Mouse (Mus musculus) retina, embryonic 14.5 days (tissue): ENCODE results near the gene 2010109A12Rik.

Experiments used
- DNase-seq: peaks from one replicate; pipeline ENCODE4 v3.0.0-alpha.2; 2015; ENCODE audit warnings: low spot score

Gene 2010109A12Rik

DNA sequence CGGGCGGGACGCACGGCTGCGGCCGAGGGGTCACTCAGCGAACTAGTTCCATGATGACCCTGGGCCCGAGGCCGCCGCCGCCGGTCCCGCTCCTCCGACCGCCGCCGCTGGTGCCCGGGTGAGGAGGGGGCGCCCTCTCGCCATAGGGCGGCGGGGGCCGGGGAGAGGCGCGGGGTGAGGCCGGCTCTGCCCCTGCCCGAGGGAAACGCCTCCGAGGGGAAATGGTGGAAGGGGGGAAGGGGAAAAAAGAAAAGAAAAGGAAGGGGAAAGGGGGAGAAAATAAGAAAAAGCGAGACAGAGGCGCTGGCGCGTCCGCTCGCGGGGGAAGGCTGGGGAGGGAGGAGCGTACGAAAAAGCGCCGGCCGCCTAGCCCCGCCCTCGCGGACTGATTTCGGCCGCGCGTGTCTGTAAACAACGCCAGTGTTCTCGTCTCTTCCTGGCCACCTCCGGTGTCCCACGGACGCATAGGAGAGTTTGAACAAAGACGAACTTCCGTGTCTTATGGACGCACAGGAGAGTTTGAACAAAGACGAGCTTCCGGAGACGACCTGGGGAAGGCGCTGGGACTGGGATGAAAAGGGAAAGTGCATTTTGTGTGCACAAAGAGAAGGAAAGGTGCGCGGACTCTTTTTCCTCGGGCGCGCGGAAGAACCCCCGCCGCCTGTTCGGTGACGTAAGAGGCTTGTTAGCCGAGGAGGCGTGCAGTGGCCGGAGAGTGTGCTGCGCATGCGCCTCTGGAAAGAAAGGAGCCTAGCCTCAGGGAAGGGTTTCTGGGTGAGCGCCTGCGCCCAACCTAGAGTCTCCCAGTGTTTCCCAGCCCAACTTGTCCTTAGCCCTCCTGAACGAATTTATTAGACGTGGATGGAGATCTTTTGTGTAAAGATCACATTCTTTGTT is at the start of gene 2010109A12Rik, which contains the start of gene Ccni:
2010109A12Rik (plus strand) TSS at position 410 of the 897 bp plus-strand sequence.
Ccni (minus strand) TSS at position 387 of the 897 bp plus-strand sequence.
- DNase-seq = peak; percentile 97

DNA sequence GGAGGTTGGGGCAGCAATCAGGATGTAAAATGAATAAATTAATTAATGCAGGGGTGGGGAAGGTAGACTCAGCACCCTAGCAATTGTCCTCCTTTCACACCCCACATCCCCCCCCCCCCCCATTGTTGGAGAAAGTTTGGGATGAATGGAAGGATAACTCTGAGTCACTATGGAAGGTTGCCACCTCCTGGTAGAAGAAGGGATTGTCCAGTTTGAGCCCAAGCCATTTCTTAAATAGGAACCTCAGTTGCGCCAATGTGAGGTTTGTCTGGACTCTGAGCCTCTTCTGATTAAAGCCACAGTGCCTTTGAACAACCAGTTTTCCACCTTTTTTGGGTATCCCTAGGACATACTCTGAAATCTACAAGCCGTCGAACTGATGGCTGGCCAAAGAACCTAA is 42.8 kb upstream of the 2010109A12Rik start:
- DNase-seq = peak; percentile 79

DNA sequence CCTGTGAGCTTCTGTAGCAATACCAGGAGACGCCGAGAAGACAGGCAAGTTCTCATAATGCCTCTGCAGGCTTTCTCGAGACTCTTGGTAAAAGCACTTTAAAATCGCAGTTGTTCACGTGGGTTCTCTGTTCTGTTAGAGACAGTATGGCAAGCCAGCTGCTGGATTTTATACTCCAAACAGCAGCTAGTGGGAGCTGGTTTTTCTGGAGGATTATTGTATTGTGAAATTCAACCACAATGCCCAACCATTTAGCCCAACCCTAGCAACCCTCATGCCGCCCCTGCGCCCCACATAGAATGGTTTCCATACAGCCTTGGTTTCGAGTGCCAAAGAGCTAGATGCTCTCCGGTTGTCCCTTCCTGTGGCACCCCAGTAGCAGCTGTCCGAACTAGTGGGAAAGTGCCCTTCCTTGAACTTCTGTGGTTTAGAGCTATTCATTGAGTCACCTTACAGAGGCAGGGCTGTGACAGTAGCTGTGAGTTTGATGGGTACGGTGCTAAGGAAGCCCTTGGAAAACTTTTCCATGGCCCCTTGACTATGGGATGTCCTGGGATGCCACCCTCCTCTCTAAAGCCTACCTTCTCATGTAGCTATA is 38.3 kb upstream of the 2010109A12Rik start:
- no peak for DNase-seq

DNA sequence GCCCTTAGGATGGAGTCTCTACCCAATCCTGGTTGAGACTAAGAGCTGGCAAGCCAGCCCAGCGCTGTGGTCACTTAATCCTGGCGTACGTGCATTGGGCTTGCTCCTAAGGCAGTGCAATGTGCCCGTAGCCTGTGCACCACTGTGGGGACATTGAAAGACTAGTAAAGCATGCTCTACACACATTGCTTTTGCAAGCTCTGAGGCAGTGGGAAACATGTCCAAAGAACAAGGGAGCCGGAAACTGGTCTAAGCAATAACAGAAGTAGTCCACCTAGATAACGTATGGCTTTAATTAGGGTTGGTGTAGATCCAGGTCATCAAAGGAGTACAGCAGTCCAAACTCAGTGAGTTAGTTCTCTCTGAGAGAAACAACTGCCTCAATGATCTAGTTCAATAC is 37.7 kb upstream of the 2010109A12Rik start:
- no peak for DNase-seq

DNA sequence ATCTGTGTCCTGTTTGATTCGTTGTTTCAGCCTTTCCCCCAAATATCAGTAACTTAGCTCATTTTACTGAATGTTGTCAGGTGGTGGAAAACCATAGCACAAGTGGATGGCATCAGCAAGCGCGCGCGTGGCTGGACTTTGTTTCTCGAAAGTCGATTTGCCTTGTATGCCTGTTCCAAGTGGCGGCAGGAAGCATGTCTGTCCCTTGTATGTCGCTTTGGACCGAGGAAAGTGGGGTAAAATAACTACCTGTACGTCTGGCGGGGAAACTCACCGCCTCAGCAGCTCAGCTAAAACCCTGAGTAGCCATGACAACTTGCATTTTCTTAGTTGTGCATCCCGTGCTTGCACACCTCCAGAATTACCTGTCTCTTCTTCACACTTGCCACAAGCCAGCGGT is 34.9 kb upstream of the 2010109A12Rik start:
- no peak for DNase-seq

DNA sequence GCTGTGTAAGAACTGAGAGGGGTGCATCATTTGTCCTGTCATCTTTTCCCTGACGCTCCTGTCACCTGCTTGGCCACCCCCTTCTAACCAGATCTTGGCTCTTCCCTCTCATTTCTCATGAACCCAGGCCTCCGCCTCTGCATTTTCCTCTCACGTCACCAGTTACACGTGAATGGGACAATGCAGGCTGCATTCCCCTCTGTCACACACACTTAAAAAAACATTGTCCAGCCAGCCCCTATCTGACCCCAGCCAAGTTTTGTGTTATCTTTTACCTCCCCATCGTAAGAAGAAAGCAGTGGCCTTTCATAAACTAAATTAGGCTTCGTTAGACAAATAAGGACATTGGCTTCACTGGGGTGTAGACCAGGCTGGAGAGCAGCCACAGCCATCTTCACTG is 33.8 kb upstream of the 2010109A12Rik start:
- DNase-seq = no peak

DNA sequence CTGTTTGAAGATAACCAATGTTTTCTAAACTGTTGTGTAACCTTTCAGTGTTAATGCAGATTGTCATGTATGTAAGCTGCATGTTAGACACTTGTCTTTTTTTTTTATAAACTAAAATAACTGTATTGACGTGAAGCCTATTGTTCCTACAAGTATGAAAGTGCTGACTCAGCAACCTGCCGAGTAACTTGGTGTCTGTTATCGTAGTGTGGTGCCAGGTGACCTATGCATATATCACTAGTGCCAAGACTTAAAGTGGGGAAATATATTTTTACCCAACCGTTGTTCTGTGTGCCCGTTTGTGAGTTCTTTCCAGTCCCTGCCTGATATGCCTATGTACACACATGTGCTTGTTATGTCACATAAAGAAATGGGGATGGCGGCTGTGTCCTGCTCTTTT is 31.6 kb upstream of the 2010109A12Rik start:
- DNase-seq = no peak

DNA sequence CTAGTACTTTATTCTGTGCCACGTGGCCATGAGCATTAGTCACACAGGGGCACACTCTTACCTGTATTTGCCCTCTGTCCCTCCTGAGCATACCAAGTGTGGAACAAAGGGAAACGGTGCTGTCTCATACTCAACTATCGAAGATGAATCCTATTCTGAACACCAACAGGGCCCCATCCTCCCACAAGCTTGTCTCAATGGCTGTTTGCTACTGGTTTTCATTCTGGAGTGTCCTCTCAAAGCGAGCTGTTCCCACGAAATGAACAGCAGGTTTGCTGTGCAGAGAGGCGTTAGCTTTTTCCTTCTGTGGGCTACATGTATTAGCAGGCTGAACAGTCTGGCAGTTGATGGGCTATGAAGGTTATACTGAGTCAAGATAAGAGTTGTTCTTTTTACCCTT is 27.7 kb upstream of the 2010109A12Rik start:
- DNase-seq = no peak

DNA sequence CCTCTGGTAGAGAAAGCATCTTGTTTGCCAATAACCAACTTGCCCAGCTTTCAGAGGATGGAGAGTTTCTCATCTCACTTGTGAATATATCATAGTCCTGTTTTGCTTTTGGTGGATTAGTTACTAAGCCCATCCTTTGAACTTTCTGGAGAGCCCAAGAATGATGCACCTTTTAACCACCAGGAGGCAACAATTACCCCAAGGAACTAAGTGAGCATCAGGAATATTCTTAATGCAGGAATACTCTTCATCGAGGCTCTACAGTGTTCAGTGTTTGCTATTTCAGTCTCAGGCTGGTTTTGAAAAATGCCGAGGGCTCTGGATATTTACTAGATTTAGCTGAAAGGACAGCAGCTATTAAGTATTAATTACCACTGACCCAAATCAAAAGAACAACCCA is 26.1 kb upstream of the 2010109A12Rik start:
- DNase-seq = peak; percentile 17

DNA sequence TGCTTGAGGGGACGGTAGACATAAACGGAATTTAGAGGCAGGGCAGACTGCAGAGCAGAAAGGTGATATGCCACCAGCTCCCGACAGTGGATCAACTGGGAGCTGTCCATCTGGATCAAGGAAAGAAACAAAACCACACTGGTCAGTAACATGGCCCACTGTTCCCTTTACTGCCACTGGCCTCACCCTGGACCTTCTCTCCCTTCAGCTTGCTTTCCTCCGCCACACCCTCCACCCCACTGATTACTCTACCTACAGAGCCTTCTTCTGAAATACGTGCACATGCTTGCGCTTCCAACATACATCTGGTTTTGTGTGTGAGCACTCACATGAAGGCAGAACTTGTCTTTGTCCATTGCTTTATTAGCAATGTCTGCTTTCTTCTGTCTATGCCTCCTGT is 23.0 kb upstream of the 2010109A12Rik start:
- no peak for DNase-seq

DNA sequence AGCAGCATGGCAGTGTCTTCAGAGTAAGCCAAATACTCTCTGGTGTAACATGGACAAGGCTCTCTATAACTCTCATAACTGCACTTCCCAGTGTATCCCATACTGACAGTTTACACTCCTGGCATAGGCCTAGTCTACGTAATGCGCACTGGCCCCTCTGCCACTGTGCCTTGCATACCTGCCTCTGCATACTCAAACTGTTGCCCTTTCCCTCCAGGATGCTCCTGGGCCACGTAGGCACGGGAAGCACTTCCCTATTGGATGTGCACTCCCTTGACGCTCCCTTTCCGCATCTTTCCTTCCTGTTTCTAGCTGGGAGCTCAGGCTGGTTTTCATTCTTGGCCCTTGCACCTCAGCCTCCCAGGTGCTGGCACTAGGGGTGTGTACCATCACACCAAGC is 21.8 kb upstream of the 2010109A12Rik start:
- DNase-seq = no peak

DNA sequence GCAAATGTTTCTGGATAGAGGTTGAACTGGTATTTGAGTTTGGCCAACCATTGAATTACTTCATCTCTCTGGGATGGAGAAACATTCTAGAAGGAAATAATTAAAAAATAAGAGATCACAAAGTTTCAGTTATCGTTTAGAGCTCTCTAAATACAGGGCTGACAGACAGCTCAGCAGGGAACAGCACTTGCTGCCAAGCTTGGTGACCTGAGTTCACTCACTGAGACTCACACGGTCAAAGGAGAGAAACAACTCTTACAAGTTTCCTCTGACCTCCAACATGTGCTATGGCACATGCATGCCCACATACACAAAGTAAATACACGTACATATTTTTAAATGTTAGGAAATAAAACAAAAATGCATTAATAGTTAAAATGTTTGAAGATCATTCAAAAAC is 16.7 kb upstream of the 2010109A12Rik start:
- DNase-seq = no peak

DNA sequence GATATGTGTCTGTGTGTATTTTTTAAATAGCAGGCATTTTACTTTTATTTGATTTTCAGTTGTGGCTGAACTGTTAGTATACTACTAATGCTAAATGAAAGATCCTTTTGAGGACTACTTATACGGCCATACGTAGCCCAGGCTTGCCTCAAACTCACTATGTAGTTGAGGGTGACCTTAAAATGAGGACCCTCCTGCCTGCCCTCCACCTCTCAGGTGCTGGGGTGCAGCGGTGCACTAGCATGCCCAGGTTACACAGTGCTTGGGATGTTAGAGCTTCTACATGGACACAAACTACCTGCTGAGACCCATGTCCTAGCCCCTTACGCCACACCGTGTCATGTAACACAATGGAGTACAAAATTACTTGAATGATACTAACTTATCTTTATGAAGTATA is 15.9 kb upstream of the 2010109A12Rik start:
- DNase-seq = no peak

DNA sequence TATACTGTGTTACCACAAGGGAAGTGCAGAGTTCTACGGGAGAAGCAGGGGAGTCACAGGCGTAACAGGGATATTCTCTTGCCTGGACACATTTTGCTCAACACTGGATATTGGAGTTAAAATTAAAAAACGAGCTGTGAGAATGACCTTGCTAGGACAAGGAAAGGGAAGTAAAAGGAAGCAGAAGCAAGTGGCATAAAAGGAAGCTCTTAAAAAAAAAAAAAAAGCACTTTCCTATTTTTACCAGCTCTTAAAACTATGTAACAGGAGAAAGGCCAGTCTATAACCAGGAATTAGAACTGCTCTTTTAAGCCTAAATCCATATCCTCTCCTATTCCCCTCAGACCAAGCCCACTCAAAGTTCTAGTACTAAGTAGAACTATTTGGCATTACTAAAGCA is 8.1 kb upstream of the 2010109A12Rik start:
- DNase-seq = no peak

DNA sequence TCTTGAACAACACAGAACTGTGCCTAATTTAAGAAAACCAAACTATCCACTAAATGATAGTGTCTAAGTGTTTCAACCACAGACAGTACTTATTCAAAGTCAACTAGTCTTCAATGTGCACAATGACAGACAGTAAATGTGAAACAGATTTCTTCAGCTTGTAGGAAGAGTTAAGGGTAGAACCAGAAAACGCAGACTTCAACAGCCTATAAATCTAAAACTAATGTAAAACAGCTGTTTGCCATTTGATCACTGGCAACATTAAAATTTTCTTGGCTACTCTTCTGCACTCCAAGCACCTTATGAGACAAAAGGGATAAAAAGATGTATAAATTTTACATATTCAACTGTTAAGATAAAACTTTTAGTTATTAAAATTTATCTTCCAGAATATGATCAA is 5.1 kb upstream of the 2010109A12Rik start:
- DNase-seq = no peak

DNA sequence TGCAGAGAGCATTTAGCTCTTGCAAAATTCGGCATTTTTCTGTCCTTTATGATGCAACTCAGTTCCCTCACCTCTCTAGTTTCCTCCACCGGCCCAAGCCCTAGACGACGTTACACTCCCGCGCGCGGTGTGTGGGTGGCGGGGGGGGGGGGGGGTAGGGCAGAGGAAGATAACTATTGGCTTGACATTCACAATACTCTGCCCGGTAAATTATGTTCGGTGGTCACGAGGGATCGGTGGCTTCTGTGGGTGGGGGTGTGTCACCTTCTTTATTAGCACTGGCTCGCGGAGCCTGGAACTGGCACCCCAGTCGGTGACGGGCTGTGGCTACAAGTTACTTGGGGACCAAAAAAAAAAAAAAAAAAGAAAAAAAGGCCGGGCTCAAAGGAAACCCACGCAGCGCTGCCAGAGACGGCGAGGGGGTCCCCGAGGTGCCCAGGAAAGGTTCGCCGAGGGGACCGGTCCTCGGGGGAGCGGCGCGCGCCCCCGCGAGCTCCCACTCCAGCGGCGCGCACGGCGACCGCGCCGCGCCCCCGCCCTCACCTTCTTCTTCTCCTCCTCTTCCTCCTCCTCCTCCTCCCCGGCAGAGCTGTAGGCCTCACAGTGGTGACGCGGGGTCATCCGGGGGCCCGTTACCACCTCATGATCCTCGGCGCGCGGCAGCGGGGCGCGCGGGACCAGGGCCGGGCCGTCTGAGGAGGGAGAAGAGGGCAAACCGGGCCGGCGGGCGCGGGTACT is 778 bp upstream of the 2010109A12Rik start:
- DNase-seq = peak; percentile 59

DNA sequence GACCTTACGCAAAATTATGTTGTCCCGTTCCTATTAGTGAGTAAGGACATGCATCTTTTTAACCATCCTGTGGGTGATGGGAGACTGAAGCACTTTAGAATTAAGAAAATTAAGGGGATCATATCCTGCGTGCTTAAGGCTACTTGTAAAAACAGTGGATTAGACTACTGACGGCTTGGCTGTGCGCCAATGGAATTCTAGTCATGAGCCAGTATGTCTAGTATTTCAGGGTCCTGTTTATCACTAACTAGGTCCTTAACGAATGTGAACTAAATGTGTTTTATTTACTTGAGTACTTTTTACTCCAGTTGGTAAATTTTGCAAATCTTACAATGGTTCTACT is 659 bp downstream of the 2010109A12Rik start:
- DNase-seq = no peak

DNA sequence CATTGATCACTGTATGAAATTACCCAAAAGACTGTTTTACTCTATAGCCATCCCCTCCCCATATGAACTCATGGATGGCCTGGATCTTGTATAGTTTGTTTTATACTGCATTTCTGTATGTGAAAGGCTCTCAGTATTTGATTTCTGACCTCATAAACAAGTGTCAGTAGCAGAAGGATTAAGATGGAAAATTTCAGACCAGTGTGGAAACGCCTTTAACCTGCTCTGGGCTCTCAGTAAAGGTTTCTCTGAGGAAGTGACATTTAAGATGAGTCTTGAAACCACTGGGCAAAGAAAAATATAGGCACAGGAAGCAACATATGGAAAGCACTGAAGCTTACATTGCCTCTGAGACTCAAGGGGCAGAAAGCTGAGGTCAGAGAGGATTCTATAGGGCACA is 1.2 kb downstream of the 2010109A12Rik start:
- no peak for DNase-seq

DNA sequence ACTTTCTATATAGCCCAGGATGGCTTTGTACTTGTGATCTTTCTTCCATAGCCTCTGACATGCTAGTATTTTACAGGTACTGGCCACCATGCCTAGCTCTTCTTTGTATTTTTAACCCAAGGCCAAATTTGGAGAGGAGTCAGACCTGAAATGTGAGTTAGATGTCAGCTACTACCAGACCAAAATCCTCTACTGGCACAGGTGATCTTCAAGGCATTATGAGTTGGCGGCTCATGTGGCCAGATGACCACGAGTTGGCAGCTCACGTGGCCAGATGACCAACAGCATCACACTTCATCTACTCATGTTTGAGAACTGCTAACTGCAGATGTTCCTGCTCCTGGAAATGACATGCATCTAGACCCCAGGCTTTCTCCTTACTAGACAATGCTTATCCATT is 12.1 kb downstream of the 2010109A12Rik start:
- DNase-seq = no peak

DNA sequence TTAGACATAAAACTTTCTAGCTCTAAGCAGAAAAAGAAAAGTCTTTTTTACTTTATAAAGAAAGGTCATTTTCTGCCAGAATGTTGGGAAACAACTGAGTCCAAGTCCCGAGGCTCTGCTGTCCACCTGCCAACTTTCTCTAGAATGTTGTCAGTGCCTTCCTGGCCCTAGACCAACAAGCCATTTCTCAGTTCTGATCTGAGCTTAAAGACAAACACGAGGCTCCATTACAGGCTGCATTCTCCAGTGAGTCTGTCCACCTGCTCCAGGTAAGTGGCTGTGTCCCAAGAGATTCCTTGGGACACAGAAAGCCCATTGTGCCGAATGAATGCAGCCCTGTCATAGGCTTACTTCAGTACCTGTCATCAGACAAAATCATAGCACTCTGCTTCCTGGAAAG is 15.3 kb downstream of the 2010109A12Rik start:
- DNase-seq = no peak

DNA sequence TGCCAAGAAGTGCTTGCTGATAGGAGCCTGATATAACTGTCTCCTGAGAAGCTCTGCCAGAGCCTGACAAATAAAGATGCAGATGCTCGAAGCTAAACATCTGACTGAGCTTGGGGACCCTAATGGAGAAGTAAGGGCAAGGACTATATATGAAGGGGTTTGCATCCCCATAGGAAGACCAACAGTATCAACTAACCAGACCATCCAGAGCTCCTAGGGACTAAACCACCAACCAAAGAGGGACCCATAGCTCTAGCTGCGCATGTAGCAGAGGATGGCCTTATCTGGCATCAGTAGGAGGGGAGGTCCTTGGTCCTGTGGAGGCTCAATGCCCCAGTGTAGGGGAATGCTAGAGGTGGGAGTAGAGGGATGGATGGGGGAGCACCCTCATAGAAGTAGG is 18.2 kb downstream of the 2010109A12Rik start:
- no peak for DNase-seq

DNA sequence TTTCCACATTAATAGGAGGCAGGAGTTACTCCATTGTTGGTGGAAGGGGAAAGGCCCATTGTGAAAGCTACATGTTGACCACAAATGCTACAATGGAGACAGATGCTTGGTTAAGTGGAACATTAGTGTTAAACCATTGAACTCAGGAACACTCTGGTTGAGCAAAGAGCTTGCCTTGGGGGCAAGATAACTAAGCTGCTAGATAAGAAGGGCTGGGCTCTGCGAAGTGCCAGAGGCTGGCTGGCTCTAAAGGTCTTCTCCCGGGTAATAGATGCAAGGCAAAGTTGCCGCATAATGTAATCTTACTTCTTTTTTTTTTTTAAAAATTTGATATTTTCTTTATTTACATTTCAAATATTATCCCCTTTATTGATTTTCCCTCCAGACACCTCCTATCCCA is 20.8 kb downstream of the 2010109A12Rik start:
- no peak for DNase-seq

DNA sequence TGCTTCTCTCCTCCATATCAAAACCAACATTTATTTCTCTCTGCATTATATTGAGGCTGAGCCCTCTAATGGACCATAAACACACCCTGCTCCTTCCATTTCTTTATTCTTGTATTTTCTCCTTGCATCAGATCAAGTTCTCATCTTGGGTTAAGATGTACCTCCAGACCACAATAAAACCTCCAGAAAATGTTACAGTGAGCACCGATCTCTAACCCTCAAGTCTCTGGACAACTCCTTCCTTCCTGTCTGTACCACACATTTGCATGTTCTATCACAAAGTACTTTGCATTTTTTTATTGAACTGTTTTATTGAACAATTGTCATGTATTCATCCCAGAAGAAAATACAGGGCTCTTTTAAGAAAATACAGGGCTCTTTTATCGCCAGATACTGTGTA is 23.2 kb downstream of the 2010109A12Rik start:
- no peak for DNase-seq
